Mouse (Mus musculus): ENCODE results near the gene Olfr1477. TPM values are rescaled to one million over a fixed set of nuclear protein-coding genes. Genes with fewer than 3 reads are reported as not detected.
"Not testable (repeated sequence)": the region's sequence is repeated elsewhere in the genome, so short reads cannot be mapped to it uniquely, and the experiment has no call there.

Gene Olfr1477
- not detected in 2 replicates for polyA plus RNA-seq (2014; fragmentation: Nextera tagmentation; extraction: Ambion mirVana)

- Histone ChIP-seq H3K4me2 (replicated peaks) (no peak within 1 kb of the TSS), H3K27ac (no peak within 1 kb of the TSS), H3K4me1 (replicated peaks; ENCODE audit: control insufficient read depth, insufficient read depth, low read length) (no peaks in the 10 kb centered on the region), H3K9me3 (ENCODE audit: control insufficient read depth, low read length) (0 out of 2 replicates have a peak, but pooled peaks cover 2% of the 10 kb centered on the region), H3K9ac (no peak within 1 kb of the TSS), H3K4me3 (replicated peaks; ENCODE audit: low read length) (no peak within 1 kb of the TSS), H3K36me3 (replicated peaks; ENCODE audit: control insufficient read depth, insufficient read depth) (no peaks in the 10 kb centered on the region), H3K27me3 (ENCODE audit: control insufficient read depth, insufficient read depth, low read length) (no peaks in the 10 kb centered on the region)
- WGBS: 77% methylated on average over 3 of the region's 3 CpGs
- DNase-seq (ENCODE audit: low spot score) (no peak), ATAC-seq (ENCODE audit: low FRiP score) (no peak)
Observed at GRCm38 (mm10) chr19:13500246-13500645, at the start of gene Olfr1477. TSS of gene Olfr1477 (plus strand) at chr19:13500546.

DNA sequence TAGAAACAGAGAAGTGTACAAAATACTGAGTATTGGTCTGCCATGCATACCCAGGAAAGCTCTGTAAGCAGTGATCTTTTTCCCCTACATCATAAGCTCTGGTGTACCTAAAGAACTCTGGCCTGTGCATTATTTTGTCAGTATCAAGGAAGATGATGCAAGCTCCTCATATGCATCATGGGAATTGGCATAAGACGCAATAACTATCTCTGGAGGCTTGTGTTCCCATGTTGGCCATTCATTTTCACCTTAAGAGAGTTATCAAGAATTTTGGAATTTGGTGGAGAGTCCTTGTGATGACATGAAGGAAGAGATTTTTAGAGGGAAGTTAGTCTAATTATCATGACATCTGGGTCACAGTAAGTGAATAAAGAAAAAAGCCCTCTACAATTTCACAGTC, 44.4 kb upstream of the Olfr1477 start, which contains the start of gene Olfr1472:
TSS of gene Olfr1472 (minus strand) at position 101 of the 400 bp plus-strand sequence.
- H3K36me3 ChIP-seq (replicated peaks; ENCODE audit: control insufficient read depth, insufficient read depth): no peaks in the 10 kb centered on the region
- WGBS: 83% methylated on average over 1 of the region's 1 CpGs
- no peaks in the 10 kb centered on the region for H3K27me3 ChIP-seq (ENCODE audit: control insufficient read depth, insufficient read depth, low read length)
- H3K27ac ChIP-seq: no peak within 1 kb of the TSS
- H3K9me3 ChIP-seq (ENCODE audit: control insufficient read depth, low read length): 0 out of 2 replicates have a peak, but pooled peaks cover 6% of the 10 kb centered on the region
- H3K4me1 ChIP-seq (replicated peaks; ENCODE audit: control insufficient read depth, insufficient read depth, low read length): no peaks in the 10 kb centered on the region
- no peak within 1 kb of the TSS for H3K4me2 ChIP-seq (replicated peaks)
- H3K9ac ChIP-seq: no peak within 1 kb of the TSS
- H3K4me3 ChIP-seq (replicated peaks; ENCODE audit: low read length): no peak within 1 kb of the TSS
- ATAC-seq (ENCODE audit: low FRiP score) (no peak), DNase-seq (ENCODE audit: low spot score) (no peak)

GRCm38 (mm10) chr19:13469265-13469664, 31.1 kb upstream of the Olfr1477 start, which contains the start of gene Olfr1474:
TSS of gene Olfr1474 (plus strand) at chr19:13469565.
- H3K27me3 ChIP-seq (ENCODE audit: control insufficient read depth, insufficient read depth, low read length); H3K9ac ChIP-seq; DNase-seq (ENCODE audit: low spot score); ATAC-seq (ENCODE audit: low FRiP score); H3K4me1 ChIP-seq (replicated peaks; ENCODE audit: control insufficient read depth, insufficient read depth, low read length); H3K4me3 ChIP-seq (replicated peaks; ENCODE audit: low read length); H3K9me3 ChIP-seq (ENCODE audit: control insufficient read depth, low read length); H3K4me2 ChIP-seq (replicated peaks); H3K27ac ChIP-seq; H3K36me3 ChIP-seq (replicated peaks; ENCODE audit: control insufficient read depth, insufficient read depth): not testable (repeated sequence)
- WGBS: 77% methylated on average over 4 of the region's 4 CpGs

- no peaks in the 10 kb centered on the region for H3K27me3 ChIP-seq (ENCODE audit: control insufficient read depth, insufficient read depth, low read length)
- H3K4me2 ChIP-seq (replicated peaks): no peak within 1 kb of the TSS
- H3K9ac ChIP-seq: no peak within 1 kb of the TSS
- ATAC-seq (ENCODE audit: low FRiP score) (no peak), DNase-seq (ENCODE audit: low spot score) (no peak)
- H3K36me3 ChIP-seq (replicated peaks; ENCODE audit: control insufficient read depth, insufficient read depth): no peaks in the 10 kb centered on the region
- H3K27ac ChIP-seq: no peak within 1 kb of the TSS
- no peak within 1 kb of the TSS for H3K4me3 ChIP-seq (replicated peaks; ENCODE audit: low read length)
- no peaks in the 10 kb centered on the region for H3K4me1 ChIP-seq (replicated peaks; ENCODE audit: control insufficient read depth, insufficient read depth, low read length)
- H3K9me3 ChIP-seq (ENCODE audit: control insufficient read depth, low read length): peaks cover 4% of the 10 kb centered on the region; the same call in 1 of the 2 replicates
Observed at GRCm38 (mm10) chr19:13480096-13480495, 20.2 kb upstream of the Olfr1477 start, which contains the start of gene Olfr1475. TSS of gene Olfr1475 (minus strand) at chr19:13480196.

- no peaks in the 10 kb centered on the region for H3K36me3 ChIP-seq (replicated peaks; ENCODE audit: control insufficient read depth, insufficient read depth)
- ATAC-seq (ENCODE audit: low FRiP score): no peak
- H3K27me3 ChIP-seq (ENCODE audit: control insufficient read depth, insufficient read depth, low read length): no peaks in the 10 kb centered on the region
Observed at GRCm38 (mm10) chr19:13527613-13528012, 27.3 kb downstream of the Olfr1477 start, which contains the start of gene Olfr1480. TSS of gene Olfr1480 (plus strand) at chr19:13527913.

More at GRCm38 (mm10) chr19:13527613-13528012, 27.3 kb downstream of the Olfr1477 start, which contains the start of gene Olfr1480:
- WGBS: 87% methylated on average over 2 of the region's 2 CpGs
- no peak for DNase-seq (ENCODE audit: low spot score)
- Histone ChIP-seq H3K9me3 (ENCODE audit: control insufficient read depth, low read length) (peaks cover 23% of the 10 kb centered on the region), H3K9ac (no peak within 1 kb of the TSS), H3K4me1 (replicated peaks; ENCODE audit: control insufficient read depth, insufficient read depth, low read length) (no peaks in the 10 kb centered on the region), H3K27ac (no peak within 1 kb of the TSS), H3K4me3 (replicated peaks; ENCODE audit: low read length) (no peak within 1 kb of the TSS), H3K4me2 (replicated peaks) (no peak within 1 kb of the TSS)

Other genes starting within 250 kb of the Olfr1477 start
- gene Olfr1465, start 185.0 kb upstream of the Olfr1477 start, polyA plus RNA-seq (2014; fragmentation: Nextera tagmentation; extraction: Ambion mirVana): not detected in 2 replicates
- not detected in 2 replicates for gene Olfr1466, start 161.7 kb upstream of the Olfr1477 start, polyA plus RNA-seq (2014; fragmentation: Nextera tagmentation; extraction: Ambion mirVana)
- not detected in 2 replicates for gene Olfr1467, start 138.3 kb upstream of the Olfr1477 start, polyA plus RNA-seq (2014; fragmentation: Nextera tagmentation; extraction: Ambion mirVana)
- gene Olfr1469, start 92.7 kb upstream of the Olfr1477 start, polyA plus RNA-seq (2014; fragmentation: Nextera tagmentation; extraction: Ambion mirVana): not detected in 2 replicates
- gene Olfr1471, start 57.1 kb upstream of the Olfr1477 start, polyA plus RNA-seq (2014; fragmentation: Nextera tagmentation; extraction: Ambion mirVana): not detected in 2 replicates
- not detected in 2 replicates for gene Olfr1472, start 44.5 kb upstream of the Olfr1477 start, polyA plus RNA-seq (2014; fragmentation: Nextera tagmentation; extraction: Ambion mirVana)
- gene Olfr1474, start 31.0 kb upstream of the Olfr1477 start, polyA plus RNA-seq (2014; fragmentation: Nextera tagmentation; extraction: Ambion mirVana): not detected in 2 replicates
- gene Olfr1475, start 20.4 kb upstream of the Olfr1477 start, polyA plus RNA-seq (2014; fragmentation: Nextera tagmentation; extraction: Ambion mirVana): not detected in 2 replicates
- gene Olfr1480, start 27.4 kb downstream of the Olfr1477 start, polyA plus RNA-seq (2014; fragmentation: Nextera tagmentation; extraction: Ambion mirVana): not detected in 2 replicates
- gene Olfr1484, start 83.0 kb downstream of the Olfr1477 start, polyA plus RNA-seq (2014; fragmentation: Nextera tagmentation; extraction: Ambion mirVana): not detected in 2 replicates
- not detected in 2 replicates for gene Olfr1487, start 116.8 kb downstream of the Olfr1477 start, polyA plus RNA-seq (2014; fragmentation: Nextera tagmentation; extraction: Ambion mirVana)
- gene Olfr1489, start 131.1 kb downstream of the Olfr1477 start, polyA plus RNA-seq (2014; fragmentation: Nextera tagmentation; extraction: Ambion mirVana): not detected in 2 replicates
- not detected in 2 replicates for gene Olfr1490, start 150.5 kb downstream of the Olfr1477 start, polyA plus RNA-seq (2014; fragmentation: Nextera tagmentation; extraction: Ambion mirVana)
- gene Olfr1491, start 196.7 kb downstream of the Olfr1477 start, polyA plus RNA-seq (2014; fragmentation: Nextera tagmentation; extraction: Ambion mirVana): not detected in 2 replicates
- not detected in 2 replicates for gene Olfr1493-ps1, start 222.7 kb downstream of the Olfr1477 start, polyA plus RNA-seq (2014; fragmentation: Nextera tagmentation; extraction: Ambion mirVana)
- gene Olfr1494, start 239.2 kb downstream of the Olfr1477 start, polyA plus RNA-seq (2014; fragmentation: Nextera tagmentation; extraction: Ambion mirVana): not detected in 2 replicates

Measured in hindbrain, embryonic 14.5 days (tissue).